Mouse (Mus musculus) intestine, embryonic 16.5 days (tissue): Measurements from ENCODE around the gene Snrk. TPM values are rescaled to one million over a fixed set of nuclear protein-coding genes. Genes with fewer than 3 reads are reported as not detected.
A peak's percentile ranks its signal among the peaks of the same experiment; 100 is the strongest.

Experiments
- ATAC-seq: fragments of 200-750 bp; cut with Nextera tagmentation; 2 replicates; pipeline ENCODE4 v1.8.0; 2017; ENCODE audit warnings: moderate TSS enrichment, moderate library complexity
- H3K27ac ChIP-seq: fragments of 300-500 bp; sonication (generic); 2 replicates; pipeline ENCODE4 v1.5.1; 2014; ENCODE audit warnings: mild to moderate bottlenecking, low read length
- H3K27me3 ChIP-seq: fragments of 300-500 bp; sonication (generic); replicated peaks from 2 replicates; pipeline ENCODE4 v1.6.1; 2014; ENCODE audit warnings: low read length, control low read depth, mixed read lengths; ENCODE audit not compliant: control insufficient read depth, insufficient read depth
- H3K36me3 ChIP-seq: fragments of 300-500 bp; sonication (generic); 2 replicates; pipeline ENCODE4 v1.6.1; 2014; ENCODE audit warnings: low read length, control low read depth; ENCODE audit not compliant: control insufficient read depth, insufficient read depth
- H3K4me1 ChIP-seq: fragments of 300-500 bp; sonication (generic); 2 replicates; pipeline ENCODE4 v1.6.1; 2014; ENCODE audit warnings: low read length, control low read depth, mixed read lengths; ENCODE audit not compliant: control insufficient read depth, insufficient read depth
- H3K4me2 ChIP-seq: fragments of 300-500 bp; sonication (generic); 2 replicates; pipeline ENCODE4 v1.6.1; 2014; ENCODE audit warnings: low read depth, low read length, control low read depth
- H3K4me3 ChIP-seq: fragments of 300-500 bp; sonication (generic); 2 replicates; pipeline ENCODE4 v1.5.1; 2014; ENCODE audit warnings: mild to moderate bottlenecking, low read length
- H3K9ac ChIP-seq: fragments of 300-500 bp; sonication (generic); 2 replicates; pipeline ENCODE4 v1.6.1; 2014; ENCODE audit warnings: low read depth, low read length
- H3K9me3 ChIP-seq: fragments of 300-500 bp; sonication (generic); 2 replicates; pipeline ENCODE4 v1.6.1; 2016; ENCODE audit warnings: low read length, control low read depth; ENCODE audit not compliant: control insufficient read depth
- WGBS: fragments of 180-500 bp; shearing (Covaris S2); extraction: QIAGEN DNeasy Blood & Tissue Kit; methylation state at CpG from one replicate; pipeline ENCODE4 v1.1.7; 2014; 5-methylcytosine and 5-hydroxymethylcytosine counted together
- polyA plus RNA-seq: library from polyadenylated mRNA; unstranded; fragments of >200 nt; fragmentation: Nextera tagmentation; extraction: Ambion mirVana; gene quantifications from 2 replicates; pipeline ENCODE4 v1.2.1, GENCODE M21; 2015

The Snrk gene
- polyA plus RNA-seq, 1 experiment from 2014 or later = 48.7 TPM

- Histone ChIP-seq H3K9me3 (no peaks in the 10 kb centered on the region), H3K4me3 (no peak overlapping the region), H3K27ac (no peak overlapping the region), H3K27me3 (no peaks in the 10 kb centered on the region), H3K4me2 (no peak overlapping the region), H3K9ac (no peak overlapping the region), H3K4me1 (peaks cover 16% of the 10 kb centered on the region), H3K36me3 (no peaks in the 10 kb centered on the region)
- peak; percentile 60 for ATAC-seq
- 59% methylated on average over 5 of the region's 5 CpGs for WGBS
These were observed 78.1 kb downstream of the Snrk start for GRCm38 (mm10) chr9:122195042-122195682.

- peaks cover 16% of the 10 kb centered on the region for H3K4me1 ChIP-seq
- H3K9ac ChIP-seq = no peak overlapping the region
- ATAC-seq = no peak
- no peak overlapping the region for H3K4me2 ChIP-seq
- no peaks in the 10 kb centered on the region for H3K36me3 ChIP-seq
- WGBS = 60% methylated on average over 5 of the region's 5 CpGs
- H3K27ac ChIP-seq = no peak overlapping the region
- H3K9me3 ChIP-seq = no peaks in the 10 kb centered on the region
- no peaks in the 10 kb centered on the region for H3K27me3 ChIP-seq
- no peak overlapping the region for H3K4me3 ChIP-seq
These were observed 80.0 kb downstream of the Snrk start for GRCm38 (mm10) chr9:122197021-122197420.

- whole genome bisulfite sequencing = 82% methylated on average over 3 of the region's 3 CpGs
- H3K9me3 ChIP-seq = no peaks in the 10 kb centered on the region
- H3K27me3 ChIP-seq = no peaks in the 10 kb centered on the region
- no peak overlapping the region for H3K4me2 ChIP-seq
- no peak for ATAC-seq
- H3K9ac ChIP-seq = no peak overlapping the region
- peaks cover 16% of the 10 kb centered on the region for H3K4me1 ChIP-seq
- H3K27ac ChIP-seq = no peak overlapping the region
- no peak overlapping the region for H3K4me3 ChIP-seq
- H3K36me3 ChIP-seq = no peaks in the 10 kb centered on the region
These were observed 81.6 kb downstream of the Snrk start for GRCm38 (mm10) chr9:122198621-122199020.

GRCm38 (mm10) chr9:122199253-122199652, 82.2 kb downstream of the Snrk start:
- peaks cover 16% of the 10 kb centered on the region for H3K4me1 ChIP-seq
- H3K4me3 ChIP-seq = no peak overlapping the region
- no peak overlapping the region for H3K27ac ChIP-seq
- ATAC-seq = 0 out of 2 replicates have a peak, but pooled peaks have one; percentile 40
- H3K9me3 ChIP-seq = no peaks in the 10 kb centered on the region
- no peak overlapping the region for H3K9ac ChIP-seq
- H3K4me2 ChIP-seq = no peak overlapping the region
- no peaks in the 10 kb centered on the region for H3K27me3 ChIP-seq
- 33% methylated on average over 6 of the region's 6 CpGs for WGBS
- no peaks in the 10 kb centered on the region for H3K36me3 ChIP-seq

- WGBS = 73% methylated on average over 7 of the region's 7 CpGs
- ATAC-seq = no peak
- no peak overlapping the region for H3K27ac ChIP-seq
These were observed 87.4 kb downstream of the Snrk start for GRCm38 (mm10) chr9:122204508-122204907.

GRCm38 (mm10) chr9:122205543-122206200, 88.6 kb downstream of the Snrk start:
- Histone ChIP-seq H3K4me3 (no peak overlapping the region), H3K27me3 (no peaks in the 10 kb centered on the region), H3K36me3 (no peaks in the 10 kb centered on the region), H3K27ac (peak overlapping the region; percentile 14; the same call in 1 of the 2 replicates), H3K4me2 (no peak overlapping the region), H3K9ac (no peak overlapping the region), H3K9me3 (no peaks in the 10 kb centered on the region), H3K4me1 (no peaks in the 10 kb centered on the region)
- WGBS = 48% methylated on average over 11 of the region's 11 CpGs
- no peak for ATAC-seq

More at GRCm38 (mm10) chr9:122204508-122204907, 87.4 kb downstream of the Snrk start:
- Histone ChIP-seq H3K9me3 (no peaks in the 10 kb centered on the region), H3K36me3 (no peaks in the 10 kb centered on the region), H3K4me2 (no peak overlapping the region), H3K4me3 (no peak overlapping the region), H3K9ac (no peak overlapping the region), H3K27me3 (no peaks in the 10 kb centered on the region), H3K4me1 (no peaks in the 10 kb centered on the region; the same call in 1 of the 2 replicates)

GRCm38 (mm10) chr9:122208311-122208710, 91.2 kb downstream of the Snrk start:
- WGBS = 80% methylated on average over 4 of the region's 4 CpGs
- Histone ChIP-seq H3K9me3 (no peaks in the 10 kb centered on the region), H3K36me3 (no peaks in the 10 kb centered on the region), H3K4me1 (no peaks in the 10 kb centered on the region), H3K4me2 (no peak overlapping the region), H3K27me3 (no peaks in the 10 kb centered on the region), H3K27ac (no peak overlapping the region), H3K9ac (no peak overlapping the region), H3K4me3 (no peak overlapping the region)
- ATAC-seq = no peak

- H3K36me3 ChIP-seq = no peaks in the 10 kb centered on the region
- H3K9me3 ChIP-seq = no peaks in the 10 kb centered on the region
- H3K27me3 ChIP-seq = no peaks in the 10 kb centered on the region
- H3K4me2 ChIP-seq = no peak overlapping the region
- H3K27ac ChIP-seq = no peak overlapping the region
- no peaks in the 10 kb centered on the region for H3K4me1 ChIP-seq
- ATAC-seq = no peak
- H3K4me3 ChIP-seq = no peak overlapping the region
- H3K9ac ChIP-seq = no peak overlapping the region
These were observed 98.1 kb downstream of the Snrk start for GRCm38 (mm10) chr9:122215118-122215517.

GRCm38 (mm10) chr9:122216945-122217529, 100.0 kb downstream of the Snrk start:
- Histone ChIP-seq H3K9me3 (no peaks in the 10 kb centered on the region), H3K36me3 (no peaks in the 10 kb centered on the region), H3K4me1 (no peaks in the 10 kb centered on the region), H3K4me3 (no peak overlapping the region), H3K4me2 (no peak overlapping the region), H3K27ac (no peak overlapping the region), H3K27me3 (no peaks in the 10 kb centered on the region), H3K9ac (no peak overlapping the region)
- WGBS = 79% methylated on average over 7 of the region's 7 CpGs
- ATAC-seq = no peak
